Mouse (Mus musculus) ES-E14 (cell line): ENCODE results near the gene Dydc1. TPM values are rescaled to one million over a fixed set of nuclear protein-coding genes. Genes with fewer than 3 reads are reported as not detected.

ENCODE experiments used
- DNase-seq: peaks from one replicate; pipeline ENCODE4 v3.0.0-alpha.2; 2013; ENCODE audit warnings: low read depth, low spot score
- H3K27ac ChIP-seq: 2 replicates; pipeline ENCODE4 v1.5.1; 2012; ENCODE audit warnings: low read depth, mild to moderate bottlenecking, low read length, moderate library complexity, mixed read lengths; ENCODE audit not compliant: poor library complexity, insufficient read depth, severe bottlenecking
- H3K36me3 ChIP-seq: 2 replicates; pipeline ENCODE4 v1.6.1; 2012; ENCODE audit warnings: mild to moderate bottlenecking, low read length, moderate library complexity, mixed read lengths; ENCODE audit not compliant: control insufficient read depth, poor library complexity, insufficient read depth, severe bottlenecking
- H3K4me1 ChIP-seq, 2 experiments: fragments of 150-350 bp in 1 of 2; sonication (generic) in 1 of 2; 2 replicates each; pipeline ENCODE4 v1.6.1; 2012; ENCODE audit warnings: low read length in 2 of 2, mild to moderate bottlenecking in 1 of 2, mixed read lengths in 1 of 2; ENCODE audit not compliant: control insufficient read depth in 2 of 2, insufficient read depth in 2 of 2, poor library complexity in 1 of 2
- H3K4me3 ChIP-seq, 2 experiments: fragments of 150-350 bp in 1 of 2; sonication (generic) in 1 of 2; 2 replicates each; pipeline ENCODE4 v1.5.1; 2012; ENCODE audit warnings: low read length in 2 of 2, low read depth in 1 of 2, mild to moderate bottlenecking in 1 of 2, mixed read lengths in 1 of 2; ENCODE audit not compliant: insufficient read depth in 1 of 2, poor library complexity in 1 of 2, severe bottlenecking in 1 of 2
- H3K9ac ChIP-seq: 2 replicates; pipeline ENCODE4 v1.6.1; 2012; ENCODE audit warnings: low read depth, mild to moderate bottlenecking, low read length, mixed read lengths; ENCODE audit not compliant: poor library complexity, insufficient read depth, severe bottlenecking
- H3K9me3 ChIP-seq: fragments of 150-350 bp; sonication (generic); 2 replicates; pipeline ENCODE4 v1.6.1; 2012; ENCODE audit warnings: low read depth, mild to moderate bottlenecking, low read length; ENCODE audit not compliant: control insufficient read depth, insufficient read depth
- CHD2 ChIP-seq: IDR thresholded peaks from 2 replicates; pipeline ENCODE4 v1.6.1; 2014; ENCODE audit warnings: mild to moderate bottlenecking, low read depth, low read length, inconsistent platforms
- HCFC1 ChIP-seq: IDR thresholded peaks from 2 replicates; pipeline ENCODE4 v1.6.1; 2012; ENCODE audit warnings: low read length, inconsistent platforms, borderline replicate concordance; ENCODE audit not compliant: insufficient read depth
- MAFK ChIP-seq: IDR thresholded peaks from 2 replicates; pipeline ENCODE4 v1.6.1; 2014; ENCODE audit warnings: mild to moderate bottlenecking, low read depth, low read length, inconsistent platforms; ENCODE audit not compliant: insufficient read depth
- ZC3H11A ChIP-seq: IDR thresholded peaks from 2 replicates; pipeline ENCODE4 v1.6.1; 2012; ENCODE audit warnings: low read depth, mild to moderate bottlenecking, inconsistent platforms, low read length, borderline replicate concordance
- ZNF384 ChIP-seq: IDR thresholded peaks from 2 replicates; pipeline ENCODE4 v1.6.1; 2012; ENCODE audit warnings: low read depth, low read length, inconsistent platforms
- in situ Hi-C, 2 experiments: fragments of 600-800 bp; cut with MboI; formaldehyde crosslinking; loops; one replicate each; pipeline ENCODE4 v1.15.1; 2025; ENCODE audit warnings: low sequenced_read_pairs in 2 of 2, inconsistent platforms in 1 of 2; ENCODE audit not compliant: unreplicated experiment in 2 of 2
- total RNA-seq: library from RNA; depleted of rRNA; stranded (reverse); fragments of 300-350 nt; gene quantifications from 2 replicates; pipeline ENCODE4 v1.2.3, GENCODE M21; 2012

Gene Dydc1
- total RNA-seq, 1 experiment = not detected

GRCm38 (mm10) chr14:41116271-41116670 lies 43.6 kb downstream of the Dydc1 start:
- TF ChIP-seq CHD2 (no peak), HCFC1 (no peak), MAFK (no peak), ZNF384 (no peak), ZC3H11A (no peak)
- no peak overlapping the region for H3K27ac ChIP-seq
- H3K9ac ChIP-seq = no peak overlapping the region
- in situ Hi-C loops = no loop called here
- H3K4me3 ChIP-seq = no peak overlapping the region
- H3K36me3 ChIP-seq = no peaks in the 10 kb centered on the region
- no peak for DNase-seq
- no peaks in the 10 kb centered on the region for H3K4me1 ChIP-seq
- H3K9me3 ChIP-seq = no peaks in the 10 kb centered on the region

- TF ChIP-seq ZC3H11A (no peak), HCFC1 (no peak), MAFK (no peak), ZNF384 (no peak), CHD2 (no peak)
- H3K36me3 ChIP-seq = no peaks in the 10 kb centered on the region
- in situ Hi-C loops = no loop called here
- DNase-seq = no peak
- H3K4me3 ChIP-seq = no peak overlapping the region
- no peak overlapping the region for H3K27ac ChIP-seq
- no peaks in the 10 kb centered on the region for H3K9me3 ChIP-seq
- H3K4me1 ChIP-seq = no peaks in the 10 kb centered on the region
- H3K9ac ChIP-seq = no peak overlapping the region
These were observed 52.0 kb downstream of the Dydc1 start for GRCm38 (mm10) chr14:41124683-41125082.

- H3K4me1 ChIP-seq = no peaks in the 10 kb centered on the region
- TF ChIP-seq HCFC1 = no peak
- TF ChIP-seq ZC3H11A = peak; percentile 52; the same call in 1 of the 2 replicates
- no peak overlapping the region for H3K4me3 ChIP-seq
- H3K9ac ChIP-seq = no peak overlapping the region
- in situ Hi-C loops = no loop called here
- H3K27ac ChIP-seq = no peak overlapping the region
- no peaks in the 10 kb centered on the region for H3K36me3 ChIP-seq
- peak; percentile 40 for DNase-seq
- H3K9me3 ChIP-seq = no peaks in the 10 kb centered on the region
These were observed 55.3 kb downstream of the Dydc1 start for GRCm38 (mm10) chr14:41127997-41128396.

- H3K27ac ChIP-seq = no peak within 1 kb of the TSS
- no peaks in the 10 kb centered on the region for H3K9me3 ChIP-seq
- in situ Hi-C loops = no loop called here
- TF ChIP-seq CHD2 (no peak), HCFC1 (no peak), ZC3H11A (no peak), MAFK (no peak)
- no peak for DNase-seq
- no peak within 1 kb of the TSS for H3K4me3 ChIP-seq
- no peaks in the 10 kb centered on the region for H3K4me1 ChIP-seq
- H3K36me3 ChIP-seq = no peaks in the 10 kb centered on the region
- no peak within 1 kb of the TSS for H3K9ac ChIP-seq
These were observed 58.8 kb downstream of the Dydc1 start, which contains the start of gene Sftpa1 for GRCm38 (mm10) chr14:41131540-41131939. Sftpa1 (plus strand) TSS chr14:41131782.

GRCm38 (mm10) chr14:41137006-41137405 lies 64.3 kb downstream of the Dydc1 start:
- Histone ChIP-seq H3K9ac (no peak overlapping the region), H3K4me1 (no peaks in the 10 kb centered on the region), H3K9me3 (no peaks in the 10 kb centered on the region), H3K4me3 (no peak overlapping the region), H3K27ac (no peak overlapping the region), H3K36me3 (no peaks in the 10 kb centered on the region)
- no peak for DNase-seq
- in situ Hi-C loops = no loop called here
- TF ChIP-seq HCFC1 (no peak), ZNF384 (no peak), ZC3H11A (no peak), CHD2 (no peak), MAFK (no peak)
